Mouse (Mus musculus): Measurements from ENCODE around the gene Htr6.

Htr6 gene

DNA sequence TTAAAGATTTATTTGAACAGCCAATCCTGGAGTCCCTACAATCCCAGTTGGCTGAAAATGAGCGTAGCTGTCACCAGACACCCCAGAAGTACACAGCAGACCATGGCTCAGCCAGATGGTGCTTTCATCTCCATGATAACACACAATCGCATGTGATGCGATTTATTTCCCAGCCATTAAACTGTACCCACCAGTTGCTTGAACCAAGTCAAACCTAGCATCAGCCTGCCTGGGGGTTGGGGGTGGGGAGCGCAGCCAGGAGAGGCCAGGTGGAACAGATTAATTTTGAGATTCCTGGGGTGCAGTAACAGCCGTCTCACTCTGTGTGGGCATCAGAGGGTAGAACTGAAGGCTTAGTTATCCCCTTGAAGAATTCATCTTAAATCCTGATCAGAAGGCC lies 29.0 kb downstream of the Htr6 start:
- DNase-seq (ENCODE audit: extremely low spot score), result no peak

DNA sequence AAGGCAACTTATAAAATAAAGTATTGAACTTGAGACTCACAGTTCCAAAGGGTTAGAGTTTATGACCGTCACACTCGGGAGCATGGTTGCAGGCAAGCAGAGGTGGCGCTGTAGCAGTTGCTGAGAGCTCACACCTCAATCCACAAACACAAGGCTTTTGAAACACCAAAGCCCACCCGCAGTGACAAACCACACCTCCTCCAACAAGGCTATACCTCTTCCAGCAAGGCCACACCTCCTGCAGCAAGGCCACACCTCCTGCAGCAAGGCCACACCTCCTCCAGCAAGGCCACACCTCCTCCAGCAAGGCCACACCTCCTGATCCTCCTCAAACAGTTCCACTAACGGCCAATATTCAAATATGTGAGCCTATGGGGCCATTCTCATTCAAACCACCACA lies 30.8 kb downstream of the Htr6 start:
- DNase-seq (ENCODE audit: extremely low spot score), result no peak

DNA sequence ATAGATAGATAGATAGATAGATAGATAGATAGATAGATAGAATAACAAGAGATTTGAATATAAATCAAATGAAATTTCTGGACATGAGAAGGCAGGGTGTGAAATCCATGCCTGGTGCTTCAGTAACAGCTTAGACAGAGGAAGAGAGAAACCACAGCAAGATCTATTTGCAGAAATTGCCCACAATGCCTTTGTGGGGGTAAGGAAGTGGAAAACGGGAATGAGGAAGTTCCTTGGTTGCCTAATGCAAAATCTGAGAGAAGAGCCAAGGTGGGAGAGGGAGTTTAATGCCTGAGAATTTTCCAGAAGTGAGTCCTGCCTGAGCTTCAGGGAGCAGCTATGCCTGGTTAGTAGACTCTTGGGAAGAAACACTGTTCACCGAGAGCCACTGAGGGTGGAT lies 31.8 kb downstream of the Htr6 start:
- no peak for DNase-seq (ENCODE audit: extremely low spot score)

DNA sequence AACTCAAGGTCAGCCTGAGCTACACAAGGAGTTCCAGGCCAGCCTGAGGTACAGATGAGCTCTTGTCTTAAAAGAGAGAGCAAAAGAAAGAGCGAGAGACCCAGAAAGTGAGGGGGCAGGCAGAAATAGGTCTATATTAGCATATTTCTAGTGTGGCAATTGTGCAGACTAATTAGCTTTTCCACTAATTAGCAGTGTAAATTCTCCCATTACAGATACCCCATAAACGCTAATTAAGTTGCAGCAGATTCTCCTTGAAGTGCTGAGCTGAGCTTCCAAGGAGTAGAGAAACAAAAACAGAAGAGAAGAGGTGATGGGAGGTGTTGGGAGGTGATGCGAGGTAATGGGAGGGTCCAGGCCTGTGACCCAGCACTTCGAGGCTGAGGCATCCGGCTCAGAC lies 32.8 kb downstream of the Htr6 start:
- no peak for DNase-seq (ENCODE audit: extremely low spot score)

DNA sequence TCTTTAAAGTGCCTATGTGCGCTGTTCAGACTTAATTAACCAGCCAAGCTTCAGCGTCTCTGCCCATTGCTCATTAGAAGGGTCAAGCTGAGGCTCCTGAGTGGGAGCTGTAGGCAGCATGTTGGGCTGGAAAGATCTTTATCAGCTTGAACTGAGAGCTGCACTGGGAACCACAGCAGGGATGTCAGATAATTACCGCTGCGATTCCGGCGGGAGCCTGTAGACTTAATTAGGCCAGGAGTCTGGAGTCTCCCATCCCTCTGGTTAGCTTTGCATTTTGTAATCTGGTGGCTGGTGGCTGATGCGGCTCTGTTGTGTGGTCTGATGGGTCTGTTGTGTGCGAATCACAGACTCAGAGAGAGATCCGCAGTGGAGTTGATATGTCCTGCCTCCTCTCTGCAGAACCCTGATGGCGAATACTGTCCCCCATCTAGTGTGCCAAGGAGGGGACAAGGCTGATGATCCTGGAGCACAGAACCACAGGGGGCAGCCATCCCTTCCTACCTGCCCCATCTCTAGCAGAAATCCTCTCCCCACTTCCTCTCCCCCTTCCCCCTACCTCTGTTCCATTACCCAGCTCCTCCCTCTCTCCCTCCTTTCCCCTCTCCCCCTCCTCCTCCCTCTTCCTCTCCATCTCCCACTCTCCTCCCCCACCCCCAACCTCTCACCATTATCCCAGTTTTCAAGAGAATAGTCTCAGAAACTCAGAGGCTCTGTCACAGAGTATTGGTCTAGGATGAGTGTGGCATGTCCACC lies 35.1 kb downstream of the Htr6 start:
- no peak for DNase-seq (ENCODE audit: extremely low spot score)

DNA sequence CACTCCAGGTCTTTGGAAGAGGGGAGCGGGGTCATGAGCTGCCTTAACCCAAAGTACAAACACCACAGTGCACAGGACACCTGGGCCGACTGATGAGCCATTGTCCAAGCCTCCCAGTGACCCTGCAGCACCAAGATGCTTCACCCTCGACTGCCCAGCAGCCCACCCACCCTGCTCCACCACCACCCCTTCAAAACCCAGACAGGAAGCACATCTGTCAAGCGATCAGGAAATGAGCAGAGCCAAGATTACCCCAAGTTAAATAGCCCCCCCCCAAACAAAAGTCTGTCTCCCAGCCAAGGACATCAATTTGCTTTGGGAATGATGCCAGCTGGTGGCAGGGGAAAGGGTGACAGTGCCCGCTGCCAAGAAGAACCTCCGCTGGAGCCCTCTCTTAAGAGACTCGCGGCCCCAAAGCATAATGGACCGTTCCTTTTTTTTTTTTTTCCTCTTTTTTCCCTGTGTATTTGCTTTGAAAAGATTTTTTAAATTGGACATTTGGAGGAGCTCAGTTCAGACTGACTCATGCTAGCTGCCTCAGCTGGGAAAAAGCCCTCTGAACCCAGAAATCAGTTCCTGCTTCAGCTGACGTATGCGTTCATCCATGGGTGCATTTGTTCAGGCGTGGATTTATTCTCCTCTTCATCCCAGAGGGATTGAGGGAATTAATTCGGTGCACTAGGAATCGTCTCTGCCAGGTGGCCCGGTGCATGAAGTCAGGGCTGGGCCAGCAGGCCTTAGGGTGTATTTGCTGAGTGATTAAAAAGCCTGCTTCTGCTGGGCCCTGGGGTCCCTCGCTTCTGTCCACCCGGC lies 37.4 kb downstream of the Htr6 start:
- DNase-seq (ENCODE audit: extremely low spot score), result no peak

DNA sequence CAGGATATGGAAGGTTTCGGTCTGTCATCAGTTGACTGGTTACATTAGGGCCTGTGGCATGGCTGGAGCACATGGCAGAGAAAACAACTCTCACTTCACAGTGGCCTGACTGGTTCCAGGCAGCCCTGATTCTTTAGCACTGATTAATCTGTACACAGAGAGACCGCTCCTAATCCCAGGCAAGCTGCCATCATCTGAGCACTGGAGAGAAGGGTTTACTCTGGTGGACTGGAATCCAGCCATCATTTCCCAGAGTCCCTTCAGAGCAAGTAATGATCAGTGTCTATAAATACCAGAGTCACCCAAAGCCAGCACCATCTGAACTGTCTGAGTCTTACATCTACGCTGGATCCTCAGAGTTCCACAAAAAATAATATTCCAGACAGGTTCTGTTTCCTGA lies 39.6 kb downstream of the Htr6 start:
- DNase-seq (ENCODE audit: extremely low spot score), result no peak

DNA sequence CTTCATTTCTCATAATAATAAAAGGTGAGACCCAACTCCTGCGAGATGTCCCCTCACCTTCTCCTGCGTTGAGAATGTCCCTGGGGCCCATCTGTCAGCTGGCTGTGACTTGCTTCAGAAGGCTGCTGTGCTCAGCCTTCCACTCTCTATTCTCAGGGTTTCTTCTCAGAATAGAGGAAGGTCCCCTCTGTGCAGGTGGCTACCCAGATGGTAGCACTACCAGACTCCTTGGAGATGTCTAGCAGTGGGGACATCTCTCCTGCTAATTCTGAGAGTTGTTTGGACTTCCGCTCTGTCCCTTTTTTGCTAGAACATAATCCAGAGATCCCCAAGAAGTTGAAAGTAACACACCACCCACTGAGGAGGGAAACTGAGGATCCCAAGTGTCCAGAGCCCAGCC lies 40.4 kb downstream of the Htr6 start:
- DNase-seq (ENCODE audit: extremely low spot score), result no peak

DNA sequence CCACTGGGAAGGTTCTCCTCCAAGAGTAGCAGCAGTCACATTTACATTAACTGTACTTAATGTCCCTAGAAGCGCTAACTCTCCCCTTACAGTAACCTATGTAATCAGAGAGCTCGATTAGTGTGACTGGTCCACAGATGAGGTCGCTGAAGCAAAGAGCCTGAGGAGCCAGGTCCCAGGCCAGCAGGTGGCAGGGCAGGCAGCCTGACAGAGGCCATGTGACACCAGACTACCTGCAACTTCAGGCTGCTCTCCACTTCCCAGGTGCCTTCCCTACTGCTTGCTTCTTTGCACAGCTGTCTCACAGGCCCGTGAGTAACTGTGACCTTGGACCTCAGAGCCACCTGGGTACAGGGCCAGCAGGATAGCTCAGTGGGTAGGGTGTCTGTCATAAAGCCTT lies 40.8 kb downstream of the Htr6 start:
- no peak for DNase-seq (ENCODE audit: extremely low spot score)

DNA sequence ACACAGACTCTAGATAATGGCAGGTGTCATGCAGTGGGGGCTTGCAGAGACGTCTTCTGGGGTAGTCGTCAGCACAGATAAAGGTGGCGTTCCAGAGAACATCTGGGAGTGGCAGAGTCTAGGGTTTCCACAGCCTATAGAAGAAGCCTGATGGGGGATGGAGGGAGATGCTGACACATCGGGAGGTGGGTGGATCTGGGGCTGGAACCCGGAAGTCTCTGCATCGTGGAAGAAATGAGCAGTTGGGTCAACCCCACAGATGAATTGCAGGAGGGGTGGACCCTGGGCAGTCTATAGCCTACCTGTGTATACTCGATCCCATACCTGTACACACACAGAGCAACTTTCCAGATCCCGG lies 41.4 kb downstream of the Htr6 start:
- DNase-seq (ENCODE audit: extremely low spot score), result no peak

DNA sequence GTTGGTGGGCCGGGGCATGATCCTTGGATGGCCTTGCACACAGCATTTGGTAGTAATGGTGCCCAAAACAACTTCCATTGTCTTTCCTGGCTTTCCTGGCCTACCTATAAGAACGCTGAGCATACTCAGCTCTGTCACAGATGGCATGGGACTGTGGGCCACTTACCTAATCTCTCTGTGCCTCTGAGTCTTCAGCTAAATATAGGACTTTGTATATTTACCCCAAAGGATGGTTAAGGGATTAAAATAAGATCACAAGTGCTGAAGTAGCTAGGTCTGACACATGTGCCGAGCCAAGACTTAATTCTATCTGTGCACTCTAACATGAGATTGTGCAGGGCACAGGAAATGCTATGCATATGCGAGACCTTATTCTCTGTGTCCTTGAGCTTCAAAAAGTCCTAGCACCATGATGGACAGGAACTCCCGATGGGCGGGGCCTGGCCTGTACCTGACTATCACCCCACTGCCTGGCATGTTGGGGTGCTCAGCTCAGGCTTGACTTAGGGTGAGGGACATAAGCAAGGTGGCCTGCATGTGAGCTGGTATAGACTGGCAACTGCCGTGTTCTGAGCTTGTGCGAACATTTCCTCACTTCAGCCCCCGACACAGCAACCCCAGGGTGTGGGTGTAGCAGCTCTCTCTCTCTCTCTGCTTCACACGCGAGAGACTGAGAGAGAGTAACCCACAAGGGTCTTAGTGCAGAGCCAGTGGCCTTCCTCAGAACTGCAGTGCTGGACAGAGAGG lies 41.9 kb downstream of the Htr6 start:
- no peak for DNase-seq (ENCODE audit: extremely low spot score)

DNA sequence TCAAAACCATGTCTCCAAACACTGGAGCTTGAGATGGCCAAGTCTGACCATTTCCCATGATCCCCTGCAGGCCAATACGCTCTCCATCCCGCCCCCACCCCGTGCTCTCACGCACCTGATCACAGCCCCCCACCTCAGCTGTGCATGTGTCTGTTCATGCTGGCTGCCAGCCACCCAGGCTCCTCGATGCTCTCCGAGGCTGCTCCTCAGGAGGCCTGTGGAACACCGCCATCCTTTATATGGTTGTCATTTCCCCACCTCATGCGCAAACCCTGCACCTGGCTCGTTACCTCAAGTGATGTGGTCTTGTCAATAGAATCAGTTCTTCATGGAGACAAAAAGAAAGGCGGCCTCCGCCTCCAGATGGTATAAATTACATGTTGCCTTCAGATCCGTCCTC lies 42.8 kb downstream of the Htr6 start:
- DNase-seq (ENCODE audit: extremely low spot score), result no peak

DNA sequence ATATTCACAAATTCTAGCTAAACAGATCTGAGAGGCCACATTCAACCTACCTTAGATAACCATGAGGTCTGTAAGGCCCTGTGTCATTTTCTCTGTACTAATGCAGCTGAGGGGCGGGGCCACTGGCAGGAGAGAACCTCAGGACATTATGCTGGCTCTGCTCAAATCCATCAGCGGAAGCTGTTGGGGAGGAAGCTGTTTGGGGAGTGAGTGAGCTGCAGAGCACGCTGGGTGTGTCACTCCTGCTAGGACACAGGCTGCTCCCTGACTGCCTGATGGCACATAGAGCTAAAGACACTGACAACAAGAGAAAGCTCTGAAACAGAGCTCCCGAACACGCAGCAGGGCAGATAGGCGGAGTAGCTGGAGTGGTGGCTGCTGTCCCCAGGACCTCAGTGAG lies 44.7 kb downstream of the Htr6 start:
- no peak for DNase-seq (ENCODE audit: extremely low spot score)

DNA sequence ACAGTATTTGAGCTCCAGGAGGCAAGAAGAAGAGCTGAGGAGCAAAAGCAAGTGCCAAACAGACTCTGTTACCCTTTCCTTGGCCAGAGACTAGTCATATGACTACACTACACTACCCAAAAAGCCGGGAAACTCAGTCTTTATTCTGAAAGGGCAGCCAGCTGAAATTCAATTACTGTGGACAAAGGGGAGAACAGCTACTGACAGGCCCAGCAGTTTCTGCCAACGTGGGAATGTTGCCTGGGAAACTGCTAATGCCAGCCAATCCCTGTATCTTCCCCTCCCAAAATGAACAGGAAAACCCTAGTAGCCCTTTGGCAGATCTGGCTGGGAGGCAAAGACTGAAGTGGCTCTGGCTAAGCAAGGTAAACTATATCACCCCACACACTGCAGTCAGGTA lies 51.0 kb downstream of the Htr6 start:
- no peak for DNase-seq (ENCODE audit: extremely low spot score)

DNA sequence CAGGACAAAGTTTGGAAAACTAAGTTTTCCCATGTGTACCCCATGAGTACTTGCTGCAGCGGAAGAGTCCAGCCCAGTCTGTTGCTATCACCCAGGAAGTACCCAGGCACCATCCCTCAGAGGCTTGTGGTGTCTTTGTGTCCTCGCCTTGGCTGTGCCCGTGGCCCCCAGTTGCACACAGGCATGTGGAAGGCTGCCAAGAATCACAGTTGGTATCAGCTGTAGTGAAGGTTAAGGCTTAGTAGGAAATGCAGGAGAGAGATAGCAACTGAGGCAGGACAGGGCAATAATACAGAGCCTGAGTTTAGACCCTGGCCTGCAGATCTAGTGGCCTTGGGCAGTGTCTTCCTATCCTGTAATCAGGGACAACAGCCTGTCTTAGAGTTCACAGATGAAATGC lies 55.0 kb downstream of the Htr6 start:
- DNase-seq (ENCODE audit: extremely low spot score), result no peak

DNA sequence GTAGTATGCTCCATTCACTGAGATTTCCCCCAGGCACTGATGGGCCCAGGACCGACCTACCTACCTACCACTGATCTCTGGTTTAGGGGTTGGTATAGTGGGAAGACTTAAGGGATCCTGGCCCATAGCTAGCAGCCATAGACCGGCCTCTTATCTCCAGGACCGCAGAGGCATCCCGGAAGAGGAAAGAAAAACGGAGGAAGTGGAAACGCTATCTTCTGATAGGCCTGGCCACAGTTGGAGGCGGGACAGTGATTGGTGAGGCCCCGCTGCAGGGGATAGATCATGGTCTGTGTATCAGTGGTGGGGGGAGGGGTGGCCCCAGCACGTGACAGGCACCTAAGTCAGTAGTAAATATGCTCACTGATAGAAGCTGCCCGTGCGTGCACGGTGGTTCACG lies 56.0 kb downstream of the Htr6 start:
- DNase-seq (ENCODE audit: extremely low spot score), result no peak

DNA sequence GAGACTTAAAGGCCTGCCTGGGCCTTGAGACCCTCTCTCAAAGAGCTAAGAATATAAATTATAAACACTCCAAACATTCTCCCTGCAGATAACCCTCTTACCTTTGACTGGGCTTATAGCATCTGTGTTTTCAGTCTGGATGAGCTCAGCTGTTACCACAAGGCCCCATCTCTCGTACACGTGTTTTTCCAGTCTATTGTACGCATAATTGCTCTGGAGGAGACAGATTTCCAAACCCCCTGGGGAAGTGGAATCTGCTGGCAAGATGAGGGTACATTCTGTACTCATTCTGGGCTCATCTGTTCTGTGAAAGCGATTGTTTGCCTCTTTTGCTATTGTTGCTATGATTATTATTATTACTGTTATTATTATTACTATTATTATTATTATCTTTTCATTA lies 56.4 kb downstream of the Htr6 start:
- DNase-seq (ENCODE audit: extremely low spot score), result no peak

DNA sequence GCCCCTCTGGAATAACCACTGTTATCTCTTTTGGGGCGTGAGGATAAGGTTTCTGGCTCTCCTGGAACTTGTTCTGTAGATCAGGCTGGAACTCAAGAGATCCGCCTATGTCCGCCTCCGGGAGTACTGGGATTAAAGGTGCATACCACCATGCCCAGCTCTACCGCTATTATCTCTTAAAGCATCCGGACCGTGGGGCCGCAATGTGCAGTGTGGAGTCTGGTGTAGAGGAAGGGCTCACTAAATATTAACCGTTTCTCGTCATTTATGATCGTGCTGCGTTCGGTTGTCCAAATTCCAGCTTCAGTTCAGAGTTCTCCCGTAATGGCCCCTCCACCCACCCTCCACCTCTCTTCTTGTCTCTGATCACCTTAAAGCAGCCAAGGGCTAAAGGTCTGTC lies 57.0 kb downstream of the Htr6 start:
- no peak for DNase-seq (ENCODE audit: extremely low spot score)

DNA sequence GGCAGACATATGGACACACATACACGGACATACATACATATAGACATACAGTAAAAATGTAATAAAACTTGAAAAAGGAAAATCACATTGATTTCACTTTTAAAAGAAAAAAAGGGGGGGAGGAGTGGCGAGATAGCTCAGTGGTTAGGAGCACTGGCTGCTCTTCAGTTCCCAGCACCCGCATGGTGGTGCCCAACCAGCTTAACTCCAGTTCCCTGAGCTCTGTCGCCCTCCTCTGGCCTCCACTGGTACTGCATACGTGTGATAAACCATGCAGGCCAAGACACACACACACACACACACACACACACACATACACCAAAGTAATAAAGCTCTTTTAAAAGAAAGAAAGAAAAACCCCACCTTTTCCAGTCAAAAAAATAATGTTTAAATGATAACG lies 60.6 kb downstream of the Htr6 start:
- DNase-seq (ENCODE audit: extremely low spot score), result no peak

DNA sequence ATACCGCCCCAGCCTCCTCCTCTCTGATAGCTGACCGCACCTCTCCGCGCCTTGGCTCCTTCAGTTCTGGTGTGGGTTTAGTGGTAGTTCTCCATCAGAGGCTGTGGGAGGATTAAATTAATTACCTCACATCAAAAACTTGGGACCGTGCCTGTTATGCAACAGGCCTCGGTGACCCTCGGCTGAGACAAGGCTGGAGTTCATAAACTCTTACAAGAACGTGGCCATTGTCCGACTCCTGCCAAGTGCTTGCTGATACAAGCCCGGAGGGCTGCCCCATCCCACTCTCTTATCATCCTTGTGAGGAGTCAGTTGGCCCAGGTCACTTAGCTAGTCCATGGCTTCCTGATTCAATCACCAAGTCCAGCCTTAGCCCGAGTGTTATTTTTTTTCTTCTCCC lies 62.1 kb downstream of the Htr6 start:
- no peak for DNase-seq (ENCODE audit: extremely low spot score)

DNA sequence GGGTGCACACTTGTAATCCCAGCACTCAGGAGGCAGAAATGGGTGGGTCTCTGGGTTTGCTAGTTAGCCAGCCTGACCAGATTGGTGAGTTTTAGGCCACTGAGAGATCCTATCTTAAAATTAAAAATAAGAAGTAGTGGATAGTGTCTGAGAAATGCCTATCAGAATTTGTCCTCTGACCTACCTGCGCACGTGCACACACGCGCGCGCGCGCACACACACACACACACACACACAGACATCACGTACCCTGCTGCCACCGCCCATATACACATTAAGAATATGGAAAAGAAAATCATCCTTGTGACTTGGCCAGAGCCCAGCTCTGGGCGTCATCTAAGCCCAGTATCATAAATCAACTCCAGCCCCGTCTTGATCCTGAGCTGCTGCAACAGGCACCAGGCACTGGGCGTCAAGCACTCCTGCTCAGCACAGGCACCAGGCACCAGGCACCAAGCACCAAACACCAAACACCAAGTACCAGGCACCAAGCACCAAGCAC lies 64.1 kb downstream of the Htr6 start:
- no peak for DNase-seq (ENCODE audit: extremely low spot score)
